Comparison of ENCODE assay signal across 34 mouse cellular contexts in genomic region chr17:59488354-59488753, GRCm38 (mm10).
A peak's percentile ranks its signal among the peaks of the same experiment; 100 is the strongest.
DNase-seq lines count a peak whose midpoint lies in the region; ATAC-seq lines count a peak whose summit lies in the region.
"Had no signal": no experiment of that assay in that cellular context is flagged by ENCODE, and none has a peak within 500 bp of the region (broad histone marks: within the 10 kb centered on the region; RNA-seq: fewer than 3 reads in every experiment).

No protein-coding gene starts in this region.

- no peak overlapping the region for H3K4me3 ChIP-seq in limb, embryonic 10.5 days
- no peak overlapping the region for H3K4me3 ChIP-seq in limb, embryonic 15.5 days
- H3K4me3 ChIP-seq: embryonic facial prominence, embryonic 12.5 days; erythroblast, embryonic 14.5 days; heart, adult 2 months; heart, embryonic 12.5 days; kidney, embryonic 15.5 days; left cerebral cortex, adult 2 months; liver, embryonic 13.5 days had no signal

- ATAC-seq in limb, embryonic 15.5 days (ENCODE audit: insufficient number of reproducible peaks, low FRiP score, low TSS enrichment, low read depth), result no peak
- ATAC-seq: activated CD4-positive, CD25-positive, alpha-beta regulatory T cell, adult 4 months; inflammation-experienced regulatory T-cells, adult 6 months; lung, postnatal 0 days had no signal

- intact Hi-C loops in left cerebral cortex, postnatal 25 days (cut with DNase I), result no loop called here
- intact Hi-C loops in left cerebral cortex, postnatal 10 days (cut with DNase I), result no loop called here

- H3K4me1 ChIP-seq in limb, embryonic 10.5 days, result peaks cover 20% of the 10 kb centered on the region
- no peaks in the 10 kb centered on the region for H3K4me1 ChIP-seq in limb, embryonic 15.5 days
- H3K4me1 ChIP-seq: embryonic facial prominence, embryonic 12.5 days; heart, embryonic 12.5 days; kidney, embryonic 15.5 days; liver, embryonic 13.5 days had no signal

- H3K9ac ChIP-seq in limb, embryonic 15.5 days, result no peak overlapping the region
- H3K9ac ChIP-seq: embryonic facial prominence, embryonic 12.5 days; heart, embryonic 12.5 days; hindbrain, embryonic 14.5 days; kidney, embryonic 15.5 days; liver, embryonic 13.5 days had no signal

- H3K36me3 ChIP-seq in limb, embryonic 10.5 days, result no peaks in the 10 kb centered on the region
- H3K36me3 ChIP-seq in limb, embryonic 15.5 days, result no peaks in the 10 kb centered on the region
- H3K36me3 ChIP-seq: embryonic facial prominence, embryonic 12.5 days; heart, embryonic 12.5 days; kidney, embryonic 15.5 days; liver, embryonic 13.5 days had no signal

- DNase-seq in left cerebral cortex, postnatal 25 days (ENCODE audit: low spot score in 2 of 2), result peak; percentile 2 to 16
- DNase-seq in left cerebral cortex, postnatal 10 days (ENCODE audit: extremely low spot score in 1 of 2, low spot score in 2 of 2), result no peak
- DNase-seq in embryo, embryonic 11 days, result peak; percentile 47
- peak; percentile 34 for DNase-seq in limb, embryonic 10.5 days (ENCODE audit: low spot score)
- DNase-seq in kidney, adult 18-20 months, result no peak
- DNase-seq in urinary bladder, postnatal 25 days (ENCODE audit: low spot score), result no peak
- no peak for DNase-seq in lung, postnatal 36 days
- DNase-seq: adrenal gland, adult 2 months; B cell, adult 2 months; cerebellum, adult 11 months; cerebellum, adult 9-10 months; cerebellum, postnatal 36 days; heart, adult 2 months; heart, postnatal 4 days; kidney, adult 11 months; kidney, postnatal 25 days; left cerebral cortex, postnatal 4 days; liver, embryonic 13.5 days; lung, adult 18-20 months; midbrain, embryonic 14.5 days; right cerebral cortex, adult 18-20 months; right cerebral cortex, postnatal 4 days; thymus, postnatal 4 days had no signal

- no peak overlapping the region for H3K27ac ChIP-seq in limb, embryonic 10.5 days
- no peak overlapping the region for H3K27ac ChIP-seq in limb, embryonic 15.5 days
- H3K27ac ChIP-seq: embryonic facial prominence, embryonic 12.5 days; heart, adult 2 months; hindbrain, embryonic 14.5 days; kidney, embryonic 15.5 days; left cerebral cortex, adult 2 months; liver, embryonic 13.5 days; macrophage had no signal

- H3K9me3 ChIP-seq in limb, embryonic 10.5 days (replicated peaks), result no peaks in the 10 kb centered on the region
- no peaks in the 10 kb centered on the region for H3K9me3 ChIP-seq in limb, embryonic 15.5 days
- H3K9me3 ChIP-seq: embryonic facial prominence, embryonic 12.5 days; heart, embryonic 12.5 days; kidney, embryonic 15.5 days; liver, embryonic 13.5 days had no signal

- H3K27me3 ChIP-seq in limb, embryonic 10.5 days (ENCODE audit: low read depth, poor library complexity, severe bottlenecking), result no peaks in the 10 kb centered on the region
- H3K27me3 ChIP-seq in limb, embryonic 15.5 days, result no peaks in the 10 kb centered on the region
- H3K27me3 ChIP-seq: embryonic facial prominence, embryonic 12.5 days; heart, embryonic 12.5 days; kidney, embryonic 15.5 days; liver, embryonic 13.5 days had no signal

- 0 out of 2 replicates have a peak overlapping the region, but pooled peaks have one; percentile 3 for H3K4me2 ChIP-seq in limb, embryonic 15.5 days
- H3K4me2 ChIP-seq: embryonic facial prominence, embryonic 12.5 days; heart, embryonic 12.5 days; hindbrain, embryonic 14.5 days; kidney, embryonic 15.5 days; liver, embryonic 13.5 days had no signal

- WGBS in limb, embryonic 10.5 days, result 17% methylated on average over 4 of the region's 4 CpGs
- WGBS in limb, embryonic 15.5 days, result 15% methylated on average over 4 of the region's 4 CpGs

Comparison
In these comparisons a context has a peak if more than half of its experiments do, and no peak if none do; other contexts are left out.
1. DNase-seq: peak in left cerebral cortex, postnatal 25 days (2 of 2), embryo, embryonic 11 days (single experiment) and limb, embryonic 10.5 days (single experiment); none in left cerebral cortex, postnatal 10 days (0 of 2), kidney, adult 18-20 months (single experiment), urinary bladder, postnatal 25 days (single experiment) and lung, postnatal 36 days (single experiment).